Mouse (Mus musculus): ENCODE data around the gene Trim9.

DNA sequence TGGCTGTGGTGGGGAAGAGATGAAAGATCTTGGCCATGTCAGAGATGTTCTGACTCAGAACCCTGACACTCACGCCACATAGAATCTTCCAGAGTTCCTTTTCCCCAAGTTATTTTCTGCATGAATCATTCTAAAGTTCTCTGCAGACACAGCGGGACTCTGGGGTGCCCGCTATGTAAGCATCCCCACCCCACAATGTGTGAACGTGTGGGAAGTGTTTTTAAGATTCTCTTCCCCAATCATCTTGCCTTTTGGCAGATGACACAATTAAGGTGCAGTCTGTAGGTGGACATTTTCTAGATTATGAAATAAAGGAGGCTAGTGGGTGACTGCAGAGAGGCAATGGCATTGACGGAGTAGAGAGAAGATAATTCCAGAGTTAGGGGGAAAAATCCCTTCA, 25.5 kb upstream of the Trim9 start:
- no peak for TF ChIP-seq CTCF (IDR thresholded peaks at IDR 0.05; ENCODE audit: control insufficient read depth, insufficient read depth, low read length)
- no peak for TF ChIP-seq POLR2A (IDR thresholded peaks at IDR 0.05; ENCODE audit: borderline replicate concordance, control insufficient read depth, low read depth, low read length)
